Mouse (Mus musculus): ENCODE results near the gene 2900011O08Rik. TPM values are rescaled to one million over a fixed set of nuclear protein-coding genes. Genes with fewer than 3 reads are reported as not detected.

2900011O08Rik gene
- total and polyA plus RNA-seq, 2 experiments from 2014 or later: 169 to 222 TPM

GRCm38 (mm10) chr16:14017306-14017705 lies 30.9 kb downstream of the 2900011O08Rik start:
- no peaks in the 10 kb centered on the region for H3K27me3 ChIP-seq (ENCODE audit: insufficient read depth, low read length)
- no peak for TF ChIP-seq CTCF (IDR thresholded peaks at IDR 0.05)

GRCm38 (mm10) chr16:14021166-14021822 lies 34.9 kb downstream of the 2900011O08Rik start:
- no peaks in the 10 kb centered on the region for H3K36me3 ChIP-seq (ENCODE audit: insufficient read depth, low read length)
- ATAC-seq (ENCODE audit: low FRiP score) (no peak), DNase-seq (ENCODE audit: low spot score) (no peak)
- H3K9ac ChIP-seq (replicated peaks; ENCODE audit: low read length, poor library complexity, severe bottlenecking): no peak overlapping the region
- no peaks in the 10 kb centered on the region for H3K9me3 ChIP-seq (ENCODE audit: low read length)
- WGBS: 82% methylated on average over 3 of the region's 3 CpGs
- no peak for TF ChIP-seq CTCF (IDR thresholded peaks at IDR 0.05)
- no peak overlapping the region for H3K27ac ChIP-seq (ENCODE audit: low read depth, low read length)
- H3K27me3 ChIP-seq (ENCODE audit: insufficient read depth, low read length): no peaks in the 10 kb centered on the region
- H3K4me1 ChIP-seq (ENCODE audit: insufficient read depth, low read length): no peaks in the 10 kb centered on the region
- H3K4me3 ChIP-seq (ENCODE audit: low read depth, low read length): no peak overlapping the region
- H3K4me2 ChIP-seq (ENCODE audit: low read depth, low read length, poor library complexity, severe bottlenecking): no peak overlapping the region

More at GRCm38 (mm10) chr16:14017306-14017705, 30.9 kb downstream of the 2900011O08Rik start:
- H3K27ac ChIP-seq (ENCODE audit: low read depth, low read length): no peak overlapping the region
- no peaks in the 10 kb centered on the region for H3K9me3 ChIP-seq (ENCODE audit: low read length)
- H3K9ac ChIP-seq (replicated peaks; ENCODE audit: low read length, poor library complexity, severe bottlenecking): no peak overlapping the region
- no peak for ATAC-seq (ENCODE audit: low FRiP score)
- H3K4me1 ChIP-seq (ENCODE audit: insufficient read depth, low read length): no peaks in the 10 kb centered on the region
- H3K4me3 ChIP-seq (ENCODE audit: low read depth, low read length): no peak overlapping the region
- WGBS: 93% methylated on average over 8 of the region's 8 CpGs
- H3K36me3 ChIP-seq (ENCODE audit: insufficient read depth, low read length): no peaks in the 10 kb centered on the region
- DNase-seq (ENCODE audit: low spot score): no peak
- H3K4me2 ChIP-seq (ENCODE audit: low read depth, low read length, poor library complexity, severe bottlenecking): no peak overlapping the region

DNA sequence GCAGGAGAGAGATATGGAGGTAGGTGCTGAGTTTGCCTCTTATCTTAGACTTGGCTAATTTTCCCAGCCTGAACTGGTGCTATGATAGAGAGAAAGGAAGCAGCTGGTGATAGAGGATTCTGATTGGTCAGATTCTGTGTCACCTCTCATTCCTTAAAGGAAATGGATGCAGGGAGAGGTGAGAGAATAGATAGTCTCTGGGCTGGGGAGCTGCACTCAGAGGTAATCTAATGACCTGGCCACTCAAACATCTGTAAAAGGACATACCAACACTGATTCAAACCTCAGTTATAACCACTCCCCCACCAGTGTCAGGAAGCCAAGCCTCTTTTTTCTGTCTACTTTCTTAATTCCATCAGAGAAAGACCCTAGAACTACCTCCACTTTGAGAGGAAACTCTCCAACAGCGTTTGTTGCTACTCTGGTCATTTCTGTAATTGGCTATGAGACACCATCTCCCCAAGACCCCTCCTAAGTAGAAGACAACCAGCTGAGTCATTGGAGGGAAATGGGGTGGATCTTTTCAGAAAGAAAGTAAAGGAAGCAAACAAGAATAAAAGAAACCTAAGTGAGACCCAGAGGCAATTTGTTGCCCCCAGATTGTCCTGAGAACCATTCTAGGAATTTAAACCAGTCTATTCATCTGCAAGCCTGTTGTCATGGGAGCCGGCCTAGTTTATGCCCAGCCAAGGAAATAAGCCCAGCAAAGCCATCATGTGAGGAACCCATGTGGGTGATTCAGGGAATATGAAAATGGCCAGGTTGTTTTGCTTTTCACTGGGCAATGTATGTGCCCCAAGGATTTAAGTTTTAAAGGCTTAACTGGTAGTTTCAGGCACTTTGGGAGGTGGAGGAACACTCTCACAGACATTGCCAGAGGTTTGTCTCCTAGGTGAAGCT lies 38.9 kb downstream of the 2900011O08Rik start:
- ATAC-seq (ENCODE audit: low FRiP score): no peak
- no peaks in the 10 kb centered on the region for H3K9me3 ChIP-seq (ENCODE audit: low read length)
- H3K27ac ChIP-seq (ENCODE audit: low read depth, low read length): no peak overlapping the region
- no peak for TF ChIP-seq CTCF (IDR thresholded peaks at IDR 0.05)
- DNase-seq (ENCODE audit: low spot score): no peak
- H3K4me1 ChIP-seq (ENCODE audit: insufficient read depth, low read length): no peaks in the 10 kb centered on the region
- H3K36me3 ChIP-seq (ENCODE audit: insufficient read depth, low read length): no peaks in the 10 kb centered on the region; the same call in 1 of the 2 replicates
- no peak overlapping the region for H3K4me3 ChIP-seq (ENCODE audit: low read depth, low read length)
- no peak overlapping the region for H3K9ac ChIP-seq (replicated peaks; ENCODE audit: low read length, poor library complexity, severe bottlenecking)
- 57% methylated on average over 2 of the region's 2 CpGs for WGBS
- no peaks in the 10 kb centered on the region for H3K27me3 ChIP-seq (ENCODE audit: insufficient read depth, low read length)
- no peak overlapping the region for H3K4me2 ChIP-seq (ENCODE audit: low read depth, low read length, poor library complexity, severe bottlenecking)

- no peak for DNase-seq (ENCODE audit: low spot score)
- Histone ChIP-seq H3K4me2 (ENCODE audit: low read depth, low read length, poor library complexity, severe bottlenecking) (no peak overlapping the region), H3K36me3 (ENCODE audit: insufficient read depth, low read length) (no peaks in the 10 kb centered on the region; the same call in 1 of the 2 replicates), H3K4me3 (ENCODE audit: low read depth, low read length) (no peak overlapping the region), H3K9me3 (ENCODE audit: low read length) (no peaks in the 10 kb centered on the region), H3K27ac (ENCODE audit: low read depth, low read length) (no peak overlapping the region), H3K4me1 (ENCODE audit: insufficient read depth, low read length) (no peaks in the 10 kb centered on the region), H3K27me3 (ENCODE audit: insufficient read depth, low read length) (no peaks in the 10 kb centered on the region), H3K9ac (replicated peaks; ENCODE audit: low read length, poor library complexity, severe bottlenecking) (no peak overlapping the region)
- no peak for ATAC-seq (ENCODE audit: low FRiP score)
- no peak for TF ChIP-seq CTCF (IDR thresholded peaks at IDR 0.05)
- 62% methylated on average over 2 of the region's 2 CpGs for WGBS
Measured at GRCm38 (mm10) chr16:14029072-14029471, 42.7 kb downstream of the 2900011O08Rik start.

DNA sequence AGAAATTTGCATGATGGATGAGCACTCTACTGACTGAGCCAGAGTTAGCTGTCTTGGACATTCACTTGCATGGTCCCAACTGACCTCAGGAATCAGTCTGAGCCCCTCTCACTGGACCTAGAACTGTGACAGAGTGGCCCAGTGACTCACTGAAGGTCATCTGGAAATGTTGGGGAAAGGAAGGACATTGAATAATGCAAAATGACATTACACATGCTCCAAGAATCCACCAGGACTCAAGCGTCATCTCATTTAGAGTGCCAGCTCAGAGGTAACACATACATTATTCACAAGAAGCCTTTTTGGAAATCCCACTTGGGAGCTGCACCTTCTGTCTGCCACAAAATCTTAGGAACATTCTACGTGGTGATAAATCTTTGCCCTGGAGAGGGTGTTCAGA lies 43.4 kb downstream of the 2900011O08Rik start:
- Histone ChIP-seq H3K27me3 (ENCODE audit: insufficient read depth, low read length) (no peaks in the 10 kb centered on the region), H3K9me3 (ENCODE audit: low read length) (no peaks in the 10 kb centered on the region), H3K4me2 (ENCODE audit: low read depth, low read length, poor library complexity, severe bottlenecking) (no peak overlapping the region), H3K27ac (ENCODE audit: low read depth, low read length) (no peak overlapping the region), H3K36me3 (ENCODE audit: insufficient read depth, low read length) (no peaks in the 10 kb centered on the region; the same call in 1 of the 2 replicates), H3K4me1 (ENCODE audit: insufficient read depth, low read length) (no peaks in the 10 kb centered on the region), H3K4me3 (ENCODE audit: low read depth, low read length) (no peak overlapping the region), H3K9ac (replicated peaks; ENCODE audit: low read length, poor library complexity, severe bottlenecking) (no peak overlapping the region)
- ATAC-seq (ENCODE audit: low FRiP score): no peak
- DNase-seq (ENCODE audit: low spot score): no peak
- whole genome bisulfite sequencing: 54% methylated on average over 2 of the region's 2 CpGs
- no peak for TF ChIP-seq CTCF (IDR thresholded peaks at IDR 0.05)

DNA sequence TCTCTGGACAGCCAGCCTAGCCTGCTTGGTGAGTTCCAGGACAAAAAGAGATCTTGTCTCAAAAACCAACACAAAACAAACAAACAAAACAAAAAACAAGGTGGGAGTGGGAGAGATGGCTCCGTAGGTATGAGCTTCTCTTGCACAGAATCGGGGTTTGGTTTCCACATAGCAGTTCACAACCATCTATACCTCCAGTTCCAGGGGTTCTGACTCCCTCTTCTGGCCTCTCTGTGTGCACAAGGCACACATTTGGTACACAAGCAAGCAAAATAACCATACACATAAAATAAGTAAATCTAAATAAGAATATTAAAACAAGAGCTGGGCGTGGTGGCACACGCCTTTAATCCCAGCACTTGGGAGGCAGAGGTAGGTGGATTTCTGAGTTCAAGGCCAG lies 44.2 kb downstream of the 2900011O08Rik start:
- no peaks in the 10 kb centered on the region for H3K9me3 ChIP-seq (ENCODE audit: low read length)
- H3K4me3 ChIP-seq (ENCODE audit: low read depth, low read length): no peak overlapping the region
- no peaks in the 10 kb centered on the region for H3K27me3 ChIP-seq (ENCODE audit: insufficient read depth, low read length)
- no peaks in the 10 kb centered on the region; the same call in 1 of the 2 replicates for H3K36me3 ChIP-seq (ENCODE audit: insufficient read depth, low read length)
- H3K9ac ChIP-seq (replicated peaks; ENCODE audit: low read length, poor library complexity, severe bottlenecking): no peak overlapping the region
- DNase-seq (ENCODE audit: low spot score) (no peak), ATAC-seq (ENCODE audit: low FRiP score) (no peak)
- TF ChIP-seq CTCF (IDR thresholded peaks at IDR 0.05): peak; percentile 35
- no peak overlapping the region for H3K4me2 ChIP-seq (ENCODE audit: low read depth, low read length, poor library complexity, severe bottlenecking)
- no peak overlapping the region for H3K27ac ChIP-seq (ENCODE audit: low read depth, low read length)
- H3K4me1 ChIP-seq (ENCODE audit: insufficient read depth, low read length): no peaks in the 10 kb centered on the region
- 87% methylated on average over 4 of the region's 4 CpGs for WGBS
